Mouse (Mus musculus): ENCODE data around the gene Prss35.

DNA sequence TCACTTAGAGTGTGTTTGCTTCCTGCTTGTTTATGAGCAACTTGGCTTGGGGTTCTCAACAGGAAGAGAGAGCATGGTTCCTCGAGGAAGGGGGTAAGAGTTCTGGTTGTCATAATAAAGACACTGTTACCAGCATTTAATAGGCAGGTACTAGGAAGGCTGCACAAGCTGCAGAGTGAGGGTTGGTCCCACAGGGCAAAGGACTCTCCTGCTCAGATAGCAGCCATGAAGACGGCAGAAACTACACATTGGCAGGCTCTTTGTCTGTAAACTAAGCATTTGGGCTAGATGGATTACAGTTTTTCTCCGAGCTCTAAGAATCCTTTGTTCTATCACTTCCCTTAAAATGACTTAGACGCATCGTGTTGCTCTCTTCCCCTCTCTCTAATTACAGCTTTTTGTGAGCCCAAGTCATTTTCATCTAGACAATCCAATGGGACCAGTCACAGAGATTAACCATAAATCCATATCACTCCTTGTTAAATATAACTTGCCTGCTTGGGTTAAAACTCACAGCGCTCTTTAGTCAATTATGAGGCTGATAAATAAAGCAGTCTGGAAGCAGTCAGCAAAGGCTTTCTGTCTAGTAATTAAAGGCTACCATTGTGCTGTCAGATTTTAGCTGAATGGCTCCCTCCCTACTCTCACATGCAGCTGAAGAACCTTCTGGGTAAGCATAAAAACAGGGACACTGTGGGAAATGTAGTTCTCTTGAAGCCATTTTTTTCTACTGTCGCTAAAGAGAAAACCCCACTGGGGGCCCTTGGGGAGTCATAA is 17.7 kb upstream of the Prss35 start:
- TF ChIP-seq CTCF (IDR thresholded peaks at IDR 0.05; ENCODE audit: control insufficient read depth, insufficient read depth, insufficient replicate concordance, low read depth, low read length): no peak
- TF ChIP-seq POLR2A (IDR thresholded peaks at IDR 0.05; ENCODE audit: control insufficient read depth, low read depth, low read length): no peak

All from testis, adult 2 months (tissue).